Mouse (Mus musculus) hematopoietic stem cell, adult 5-6 weeks (primary cell): Measurements from ENCODE around the gene Rai2. TPM values are rescaled to one million over a fixed set of nuclear protein-coding genes. Genes with fewer than 3 reads are reported as not detected.
"Not testable (repeated sequence)": the region's sequence is repeated elsewhere in the genome, so short reads cannot be mapped to it uniquely, and the experiment has no call there.

Experiments
- ATAC-seq, 2 experiments: fragments of 125-278 bp in 1 of 2; replicated peaks in 1 of 2; 2 replicates each; pipeline ENCODE4 v1.8.0; 2016 to 2017; ENCODE audit warnings: inconsistent platforms in 2 of 2, mild to moderate bottlenecking in 2 of 2, moderate number of reproducible peaks in 2 of 2, low read depth in 1 of 2, moderate TSS enrichment in 1 of 2; ENCODE audit not compliant: low FRiP score in 2 of 2, poor library complexity in 2 of 2, severe bottlenecking in 2 of 2, insufficient read depth in 1 of 2, low TSS enrichment in 1 of 2
- total RNA-seq: library from RNA; stranded (forward); fragments of 172-1452, 232-1000 nt; gene quantifications from 2 replicates; pipeline ENCODE4 v1.2.3, GENCODE M21; 2017

Rai2 gene
- total RNA-seq, 1 experiment from 2014 or later, result 0.40 TPM

GRCm38 (mm10) chrX:161776321-161776962 lies 59.6 kb downstream of the Rai2 start:
- no peak for ATAC-seq

DNA sequence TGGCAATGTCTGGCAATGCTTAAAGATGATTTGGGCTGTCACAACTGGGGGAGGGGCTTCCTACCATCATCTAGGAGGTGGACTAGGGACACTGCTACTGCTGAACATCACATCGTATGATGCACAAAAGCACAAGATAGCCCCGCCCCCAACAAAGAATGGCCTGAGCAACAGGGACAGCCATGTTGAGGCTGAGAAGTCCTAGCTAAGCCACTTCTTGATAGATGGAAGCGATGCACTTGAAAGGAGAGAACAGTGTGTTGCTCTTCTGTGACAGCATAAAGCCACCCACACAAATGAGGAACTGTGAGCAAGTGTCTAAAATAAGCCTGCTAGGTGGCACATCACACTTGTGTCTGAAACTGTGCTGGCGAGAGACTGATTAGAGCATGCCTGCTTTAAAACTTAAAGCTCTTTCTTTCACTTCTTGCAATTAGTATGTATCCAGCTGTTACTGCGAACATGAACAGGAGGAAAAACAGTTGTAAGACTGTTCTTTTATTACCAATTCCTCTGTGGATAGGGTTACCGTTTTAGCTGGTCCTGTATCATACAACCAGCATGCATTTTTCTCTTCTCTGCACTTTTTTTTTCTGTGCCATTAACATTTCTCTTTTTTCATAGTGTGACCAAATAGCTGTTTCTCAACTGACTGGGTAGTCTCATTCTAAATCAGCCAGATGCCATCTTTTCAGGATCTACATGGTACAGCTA lies 63.6 kb downstream of the Rai2 start:
- ATAC-seq, result no peak

DNA sequence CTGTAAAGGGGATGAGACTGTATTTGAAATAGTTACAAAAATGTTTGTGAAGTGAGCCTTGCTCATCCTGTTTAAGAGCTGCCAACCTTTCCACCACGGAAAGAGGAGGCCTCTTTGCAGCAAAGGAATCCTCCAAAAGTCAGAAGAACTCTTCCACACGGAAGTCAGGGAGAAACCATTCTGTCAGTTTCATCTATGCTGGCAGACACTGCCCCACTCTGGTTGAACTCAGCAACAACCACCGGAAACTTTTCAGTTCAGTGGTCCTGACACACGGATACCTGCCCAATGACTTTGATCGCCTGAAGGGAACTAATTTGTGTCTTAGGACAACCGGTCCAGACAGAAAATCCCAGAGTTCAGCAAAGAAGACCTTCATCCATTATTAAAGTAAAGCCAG lies 73.3 kb downstream of the Rai2 start:
- ATAC-seq, result no peak

GRCm38 (mm10) chrX:161826186-161826585 lies 109.3 kb downstream of the Rai2 start:
- not testable (repeated sequence) for ATAC-seq
